Mouse (Mus musculus) stomach, postnatal 0 days (tissue): ENCODE results near the gene Atxn3.

Source experiments
- CTCF ChIP-seq: IDR thresholded peaks from 2 replicates; pipeline ENCODE4 v1.5.1; 2016; ENCODE audit warnings: antibody characterized with exemption, low read depth, mild to moderate bottlenecking, moderate library complexity
- EP300 ChIP-seq: optimal IDR thresholded peaks from 2 replicates; pipeline ENCODE3; 2016; ENCODE audit warnings: antibody characterized with exemption

GRCm38 (mm10) chr12:101998929-101999328 lies 40.9 kb upstream of the Atxn3 start:
- TF ChIP-seq CTCF (no peak), EP300 (no peak)
